ENCODE assay signal across 31 mouse cellular contexts in genomic region chrX:10251357-10251756, GRCm38 (mm10). TPM values are rescaled to one million over a fixed set of nuclear protein-coding genes. Genes with fewer than 3 reads are reported as not detected.
"Had no signal": no experiment of that assay in that cellular context is flagged by ENCODE, and none has a peak within 500 bp of the region (broad histone marks: within the 10 kb centered on the region; RNA-seq: fewer than 3 reads in every experiment).

No protein-coding gene starts in this region.

- DNase-seq: kidney, adult 11 months; kidney, adult 8-10 months; kidney, postnatal 10 days; kidney, postnatal 36 days; layer of hippocampus, postnatal 36 days; lung, embryonic 14.5 days; right cerebral cortex, adult 18-20 months; right cerebral cortex, postnatal 14 days; right cerebral cortex, postnatal 4 days; spleen, adult 18-20 months; thymus, postnatal 25 days had no signal

- H3K27ac ChIP-seq: intestine, embryonic 15.5 days; kidney, embryonic 15.5 days; left cerebral cortex, adult 2 months; liver, embryonic 12.5 days; liver, embryonic 15.5 days; macrophage; midbrain, embryonic 12.5 days; midbrain, embryonic 15.5 days; neural tube, embryonic 12.5 days; neural tube, embryonic 15.5 days; stomach, embryonic 15.5 days had no signal

- H3K36me3 ChIP-seq: intestine, embryonic 15.5 days; kidney, embryonic 15.5 days; liver, embryonic 12.5 days; liver, embryonic 15.5 days; midbrain, embryonic 12.5 days; midbrain, embryonic 15.5 days; neural tube, embryonic 12.5 days; neural tube, embryonic 15.5 days; stomach, embryonic 15.5 days had no signal

- H3K4me1 ChIP-seq: intestine, embryonic 15.5 days; kidney, embryonic 15.5 days; liver, embryonic 12.5 days; liver, embryonic 15.5 days; midbrain, embryonic 12.5 days; midbrain, embryonic 15.5 days; neural tube, embryonic 12.5 days; neural tube, embryonic 15.5 days; stomach, embryonic 15.5 days had no signal

- H3K4me3 ChIP-seq: intestine, embryonic 15.5 days; kidney, embryonic 15.5 days; left cerebral cortex, adult 2 months; liver, embryonic 12.5 days; liver, embryonic 15.5 days; midbrain, embryonic 12.5 days; midbrain, embryonic 15.5 days; neural tube, embryonic 12.5 days; neural tube, embryonic 15.5 days; stomach, embryonic 15.5 days had no signal

- ATAC-seq: midbrain, embryonic 15.5 days had no signal

- H3K9me3 ChIP-seq: intestine, embryonic 15.5 days; kidney, embryonic 15.5 days; liver, embryonic 12.5 days; liver, embryonic 15.5 days; midbrain, embryonic 12.5 days; midbrain, embryonic 15.5 days; neural tube, embryonic 12.5 days; neural tube, embryonic 15.5 days; stomach, embryonic 15.5 days had no signal

- H3K9ac ChIP-seq: intestine, embryonic 15.5 days; kidney, embryonic 15.5 days; liver, embryonic 12.5 days; liver, embryonic 15.5 days; lung, embryonic 14.5 days; midbrain, embryonic 12.5 days; midbrain, embryonic 15.5 days; neural tube, embryonic 12.5 days; neural tube, embryonic 15.5 days; stomach, embryonic 15.5 days had no signal

- H3K4me2 ChIP-seq: intestine, embryonic 15.5 days; kidney, embryonic 15.5 days; liver, embryonic 12.5 days; liver, embryonic 15.5 days; lung, embryonic 14.5 days; midbrain, embryonic 12.5 days; midbrain, embryonic 15.5 days; neural tube, embryonic 12.5 days; neural tube, embryonic 15.5 days; stomach, embryonic 15.5 days had no signal

- H3K27me3 ChIP-seq: intestine, embryonic 15.5 days; liver, embryonic 12.5 days; liver, embryonic 15.5 days; midbrain, embryonic 12.5 days; midbrain, embryonic 15.5 days; neural tube, embryonic 12.5 days; neural tube, embryonic 15.5 days; stomach, embryonic 15.5 days had no signal

RNA-seq across cellular contexts. Expression of gene Otc, which starts 0.7 kb away (rescaled TPM):
- total RNA-seq: layer of hippocampus, adult 8-10 months; layer of hippocampus, postnatal 10 days; layer of hippocampus, postnatal 36 days; left cerebral cortex, adult 2 months; left cerebral cortex, postnatal 10 days; left cerebral cortex, postnatal 36 days; megakaryocyte, adult 5-6 weeks had no signal
- polyA plus RNA-seq: limb, embryonic 11.5 days; limb, embryonic 14.5 days; lung, embryonic 14.5 days; macrophage; midbrain, embryonic 12.5 days; midbrain, embryonic 15.5 days; neural tube, embryonic 12.5 days; neural tube, embryonic 15.5 days; thymus, postnatal 0 days; urinary bladder, adult 2 months had no signal
